Mouse (Mus musculus) monocyte, adult 2 months (primary cell): ENCODE measurements around the gene Cxcl16.
"Not testable (repeated sequence)": the region's sequence is repeated elsewhere in the genome, so short reads cannot be mapped to it uniquely, and the experiment has no call there.

Source experiments
- DNase-seq, 2 experiments: peaks; one replicate each; pipeline ENCODE4 v3.0.0; 2022; ENCODE audit warnings: low spot score in 2 of 2, low read depth in 1 of 2

The Cxcl16 gene

GRCm38 (mm10) chr11:70459601-70460101, at the start of gene Cxcl16:
Gene Cxcl16 (minus strand): TSS chr11:70459984.
- DNase-seq = peak in 1 of 2 experiments; percentile 49

DNA sequence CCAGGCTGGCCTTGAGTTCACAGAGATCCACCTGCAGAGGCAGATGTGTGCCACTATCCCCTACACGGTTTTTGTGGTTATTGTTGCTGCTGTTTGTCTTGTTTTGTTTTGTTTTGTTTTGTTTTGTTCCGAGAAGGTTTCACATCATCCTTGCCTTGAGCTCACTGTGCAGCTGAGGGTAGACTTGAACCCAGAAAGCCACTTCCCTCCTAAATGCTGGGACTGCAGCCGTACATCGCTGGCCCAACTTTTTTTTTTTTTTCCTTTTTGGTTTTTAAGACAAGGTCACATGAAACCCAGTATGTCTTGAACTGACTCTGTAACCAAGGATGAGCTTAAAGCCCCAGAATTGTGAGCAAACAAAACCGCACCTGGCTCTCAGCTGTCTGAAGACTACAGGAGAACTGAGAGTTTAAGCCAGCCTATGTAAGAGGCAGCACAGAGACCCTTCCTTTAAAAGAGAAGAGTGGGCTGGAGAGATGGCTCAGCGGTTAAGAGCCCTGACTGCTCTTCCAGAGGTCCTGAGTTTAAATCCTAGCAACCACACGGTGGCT, 47.3 kb upstream of the Cxcl16 start:
- DNase-seq = no peak

- peak; percentile 32 to 60 for DNase-seq
These were observed 46.6 kb upstream of the Cxcl16 start for GRCm38 (mm10) chr11:70506385-70506784.

- DNase-seq = no peak
These were observed 45.2 kb upstream of the Cxcl16 start, which contains the start of gene Tm4sf5 for GRCm38 (mm10) chr11:70504970-70505369. Gene Tm4sf5 (plus strand): TSS chr11:70505244.

GRCm38 (mm10) chr11:70502018-70502417, 42.2 kb upstream of the Cxcl16 start:
- no peak for DNase-seq

DNA sequence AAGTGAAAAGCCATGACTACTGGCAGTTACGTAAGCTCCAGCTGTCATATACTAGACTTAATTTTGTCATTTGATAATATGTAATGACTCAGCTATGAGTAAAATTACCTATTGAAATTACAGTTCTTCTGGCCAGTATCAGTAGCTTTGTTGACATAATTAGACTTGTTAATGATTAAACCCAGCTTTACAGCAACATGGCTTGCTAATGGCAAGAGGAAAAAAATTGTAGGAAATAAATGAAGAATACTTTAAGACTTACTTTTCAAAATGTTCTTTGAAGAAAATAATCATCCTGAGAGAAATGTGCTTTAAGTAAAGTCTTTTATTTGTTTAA, 40.7 kb upstream of the Cxcl16 start:
- no peak for DNase-seq

DNA sequence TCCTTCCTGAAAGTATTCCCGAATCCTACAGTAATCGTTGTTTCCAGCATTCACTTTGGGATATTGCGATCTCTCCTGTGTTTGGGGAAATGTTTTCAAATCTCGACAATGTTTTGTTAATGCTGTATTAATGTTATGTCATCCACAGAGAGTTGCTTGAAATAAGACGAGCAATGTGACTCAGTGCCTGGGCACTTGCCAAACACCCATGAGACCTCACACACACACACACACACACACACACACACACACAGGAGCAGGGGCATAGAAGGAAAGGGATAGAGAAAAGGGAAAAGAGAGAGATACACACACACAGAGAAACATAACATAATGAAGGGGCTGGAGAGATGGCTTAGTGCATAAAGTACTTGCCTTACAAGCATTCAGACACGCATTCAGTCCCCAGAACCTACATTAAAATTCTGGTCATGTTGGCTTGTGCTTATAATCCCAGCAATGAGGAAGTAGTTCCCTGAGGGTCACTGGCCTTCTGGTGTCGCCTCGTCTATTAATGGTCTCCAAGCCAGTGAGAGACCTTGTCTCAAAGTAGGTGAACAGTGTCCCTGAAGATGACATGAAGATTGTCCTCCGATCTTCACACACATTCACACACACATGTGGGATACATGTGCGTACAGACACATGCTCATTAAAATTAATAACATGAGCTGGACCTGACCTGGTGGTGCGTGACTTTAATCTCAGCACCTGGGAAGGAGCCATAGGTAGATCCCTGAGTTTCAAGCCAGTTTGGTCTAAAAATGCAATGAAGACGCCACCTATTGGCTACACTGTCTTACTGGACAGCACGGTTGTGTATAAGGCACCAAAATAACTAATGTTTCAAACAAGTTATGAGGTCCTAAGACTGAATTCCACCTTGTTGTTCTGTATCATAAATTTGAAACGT, 40.0 kb upstream of the Cxcl16 start:
- no peak for DNase-seq

DNA sequence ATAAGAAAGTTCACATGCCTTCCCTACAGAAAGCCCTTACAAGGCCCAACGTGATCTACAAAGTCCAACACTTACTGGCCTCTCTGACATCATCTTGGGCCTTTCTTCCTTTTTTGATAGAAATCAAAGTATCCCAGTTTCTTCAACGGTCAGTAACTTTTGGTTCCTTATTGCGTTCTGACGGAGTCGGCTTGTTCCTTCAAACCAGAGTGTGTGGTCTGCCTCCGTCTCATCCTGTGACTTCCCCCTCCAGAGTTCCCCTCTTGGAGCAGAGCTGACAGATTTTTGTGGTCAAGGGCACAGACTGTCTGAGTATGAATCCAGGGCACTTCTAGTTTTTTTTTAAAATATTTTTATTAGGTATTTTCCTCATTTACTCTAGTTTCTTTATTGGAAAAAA, 29.9 kb upstream of the Cxcl16 start:
- DNase-seq = peak; percentile 67 to 74

DNA sequence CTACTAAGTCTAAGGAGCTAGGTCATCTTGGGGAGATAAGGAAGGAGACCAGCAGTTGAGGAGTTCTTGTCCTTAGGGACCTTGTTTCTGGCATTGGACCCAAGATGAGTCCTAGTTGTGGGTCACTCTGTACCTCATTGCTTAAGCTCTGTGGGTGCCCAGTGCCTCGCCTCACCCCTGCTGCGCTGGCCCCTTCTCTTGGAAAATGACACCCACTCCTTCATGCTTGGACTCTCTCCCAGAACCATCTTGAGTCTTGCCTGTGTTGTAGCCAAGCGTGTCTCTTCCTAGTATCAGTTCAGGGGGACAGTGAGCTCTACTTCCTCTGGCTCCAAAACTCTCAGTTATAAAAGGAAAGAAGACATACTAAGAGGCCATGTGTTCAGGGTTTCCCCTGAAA, 29.4 kb upstream of the Cxcl16 start:
- no peak for DNase-seq

GRCm38 (mm10) chr11:70487816-70488215, 28.0 kb upstream of the Cxcl16 start:
- DNase-seq = no peak

DNA sequence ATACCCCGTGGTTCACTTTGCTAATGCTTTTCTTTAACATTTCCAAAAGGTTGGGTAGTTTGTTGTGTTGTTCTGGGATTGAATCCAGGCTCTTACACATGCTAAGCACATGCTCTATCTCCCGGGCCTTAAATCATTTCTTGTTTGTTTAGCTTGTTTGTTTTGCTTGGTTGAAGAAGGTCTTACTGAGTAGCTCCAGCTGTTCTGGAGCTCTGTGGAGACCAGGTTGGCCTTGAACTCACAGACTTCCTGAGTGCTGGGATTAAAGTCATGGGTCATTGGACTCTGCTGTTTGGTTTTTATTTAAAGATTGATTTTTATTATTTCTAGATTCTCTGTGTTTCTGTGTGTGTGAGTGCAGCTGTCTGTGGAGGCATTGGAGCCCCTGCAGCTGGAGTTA, 25.7 kb upstream of the Cxcl16 start:
- no peak for DNase-seq

GRCm38 (mm10) chr11:70474872-70475534, 15.2 kb upstream of the Cxcl16 start:
- DNase-seq = no peak

DNA sequence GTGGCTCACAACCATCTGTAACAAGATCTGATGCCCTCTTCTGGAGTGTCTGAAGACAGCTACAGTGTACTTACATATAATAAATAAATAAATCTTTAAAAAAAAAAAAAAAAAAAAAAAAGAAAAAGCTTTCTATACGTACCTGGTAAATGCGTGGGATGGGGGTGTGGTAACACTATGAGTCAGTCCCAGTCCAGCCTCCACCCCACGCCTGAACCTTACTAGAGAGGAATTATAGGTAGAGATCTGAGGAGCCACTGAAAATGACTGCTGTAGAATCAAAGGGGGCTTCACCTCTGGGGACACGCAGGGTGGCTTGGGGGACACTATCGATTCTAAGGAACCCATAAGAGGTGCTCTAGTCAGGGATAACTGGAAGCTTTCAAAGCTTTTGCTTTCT, 13.5 kb upstream of the Cxcl16 start:
- DNase-seq = not testable (repeated sequence)

- DNase-seq = no peak
These were observed 12.9 kb upstream of the Cxcl16 start for GRCm38 (mm10) chr11:70472716-70473115.

- no peak for DNase-seq
These were observed 10.0 kb upstream of the Cxcl16 start for GRCm38 (mm10) chr11:70469764-70470163.

DNA sequence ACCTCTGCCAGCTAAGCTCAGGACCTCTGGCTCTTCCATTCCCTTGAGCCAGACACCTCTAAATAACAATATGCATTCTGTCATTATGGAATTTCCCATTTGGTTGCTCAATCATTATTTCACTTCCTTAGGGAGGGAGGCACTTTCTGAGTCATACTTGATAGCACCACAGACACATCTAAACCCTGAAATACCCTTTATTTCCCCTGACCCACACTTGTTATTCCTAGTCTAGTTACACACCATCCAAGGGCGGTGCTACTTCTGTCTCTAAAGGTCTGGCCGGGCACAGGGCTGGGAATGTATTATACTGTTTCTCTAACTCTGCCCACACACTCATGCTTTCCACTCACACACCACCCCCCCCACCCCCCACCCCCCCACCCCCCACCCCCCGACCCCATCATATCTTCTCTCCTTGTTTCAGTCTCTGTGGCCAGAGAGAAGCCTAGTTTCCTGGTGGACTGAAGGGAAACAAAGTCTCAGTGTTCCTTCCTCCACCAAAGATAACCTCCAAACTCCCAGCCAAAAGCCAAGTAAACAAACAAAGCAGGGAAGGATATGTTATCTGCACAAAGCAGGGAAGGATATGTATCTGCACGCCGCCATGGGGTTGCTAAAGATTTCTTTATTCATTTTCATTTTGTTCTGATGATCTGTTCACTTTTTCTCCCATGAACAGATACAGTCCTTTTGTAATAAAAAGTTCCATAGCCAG, 8.3 kb upstream of the Cxcl16 start:
- no peak for DNase-seq

GRCm38 (mm10) chr11:70465824-70466223, 6.0 kb upstream of the Cxcl16 start:
- DNase-seq = no peak

DNA sequence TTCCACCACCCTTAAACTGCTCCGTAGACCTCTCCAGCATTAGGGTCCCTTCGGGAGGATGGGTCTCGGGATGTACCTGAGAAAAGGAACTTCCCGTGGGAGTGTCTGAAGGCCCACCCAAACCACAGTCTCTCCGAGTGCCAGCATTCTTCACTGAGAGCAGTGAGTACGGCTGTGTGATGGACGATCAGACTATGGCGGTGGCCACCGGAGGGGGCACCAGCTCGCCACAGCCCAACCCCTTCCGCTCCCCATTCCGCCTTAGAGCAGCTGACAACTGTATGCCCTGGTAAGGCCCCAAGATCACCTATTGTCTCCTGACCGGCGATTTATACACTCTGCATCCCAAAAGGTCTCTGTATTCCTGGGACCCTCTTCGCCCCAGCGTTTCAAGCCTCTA, 5.4 kb upstream of the Cxcl16 start:
- DNase-seq = no peak

DNA sequence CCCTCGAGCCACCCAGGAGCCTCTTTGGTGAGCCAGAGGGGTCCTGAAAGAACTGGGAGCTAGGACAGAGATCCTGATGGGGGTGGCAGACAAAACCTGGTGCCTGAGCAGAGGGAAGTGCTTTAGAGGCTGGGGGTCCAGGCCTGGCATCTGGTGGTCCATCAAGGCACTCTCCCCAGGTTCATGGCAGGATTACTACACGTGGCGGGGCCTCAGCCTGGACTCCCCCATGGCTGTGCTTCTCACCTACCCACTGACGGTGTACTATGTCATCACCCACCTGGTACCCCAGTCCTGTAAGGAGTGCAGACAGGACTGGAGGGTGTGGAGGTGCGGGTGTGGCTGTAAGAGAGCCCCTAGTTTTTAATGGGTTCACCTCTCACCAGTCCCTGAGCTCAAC, 4.2 kb upstream of the Cxcl16 start:
- DNase-seq = no peak

DNA sequence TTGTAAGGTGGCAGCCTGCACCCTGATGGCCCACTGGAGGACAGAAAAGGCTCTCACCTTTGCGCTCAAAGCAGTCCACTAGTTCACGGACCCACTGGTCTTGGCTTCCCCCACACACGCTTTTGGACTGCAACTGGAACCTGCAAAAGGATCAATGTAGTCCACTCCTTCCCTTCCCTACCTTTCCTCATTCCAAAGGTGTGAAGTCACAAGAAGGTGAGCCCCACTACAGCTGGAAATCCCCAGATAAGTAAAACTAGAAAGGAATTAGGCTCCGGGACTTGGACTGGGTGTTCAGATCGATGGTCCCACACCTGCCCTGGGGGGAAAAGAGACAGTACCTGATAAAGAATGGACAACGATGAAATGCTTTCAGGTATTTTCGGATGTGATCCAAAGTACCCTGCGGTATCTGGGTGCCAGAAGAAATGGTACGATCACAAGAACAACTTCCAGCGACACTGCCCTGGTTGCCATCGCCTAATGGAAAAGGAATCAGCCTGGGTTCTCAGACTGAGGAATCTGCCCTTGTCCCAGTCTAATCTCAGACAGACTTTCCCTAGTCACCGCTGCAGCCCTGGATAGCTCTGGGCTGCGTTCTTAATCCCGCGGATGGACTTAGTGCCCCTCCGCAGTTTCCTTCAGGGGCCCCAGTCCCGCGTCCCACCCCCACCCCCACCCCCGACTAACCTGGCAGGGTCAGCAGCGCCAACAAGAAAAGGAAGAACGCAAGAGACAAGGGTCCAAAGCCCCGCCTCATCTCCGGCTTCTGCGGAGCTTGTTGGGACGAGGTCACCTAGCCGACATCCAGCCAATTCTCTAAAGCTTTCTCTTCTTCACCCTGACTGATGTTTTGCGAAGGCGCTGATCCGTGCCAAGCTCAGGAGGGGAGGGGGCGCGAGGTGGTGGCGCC, 840 bp downstream of the Cxcl16 start, which contains the start of gene Zmynd15:
TSS of gene Zmynd15 (plus strand) at position 746 of the 913 bp plus-strand sequence.
- no peak for DNase-seq
